In the genomic region with DNA sequence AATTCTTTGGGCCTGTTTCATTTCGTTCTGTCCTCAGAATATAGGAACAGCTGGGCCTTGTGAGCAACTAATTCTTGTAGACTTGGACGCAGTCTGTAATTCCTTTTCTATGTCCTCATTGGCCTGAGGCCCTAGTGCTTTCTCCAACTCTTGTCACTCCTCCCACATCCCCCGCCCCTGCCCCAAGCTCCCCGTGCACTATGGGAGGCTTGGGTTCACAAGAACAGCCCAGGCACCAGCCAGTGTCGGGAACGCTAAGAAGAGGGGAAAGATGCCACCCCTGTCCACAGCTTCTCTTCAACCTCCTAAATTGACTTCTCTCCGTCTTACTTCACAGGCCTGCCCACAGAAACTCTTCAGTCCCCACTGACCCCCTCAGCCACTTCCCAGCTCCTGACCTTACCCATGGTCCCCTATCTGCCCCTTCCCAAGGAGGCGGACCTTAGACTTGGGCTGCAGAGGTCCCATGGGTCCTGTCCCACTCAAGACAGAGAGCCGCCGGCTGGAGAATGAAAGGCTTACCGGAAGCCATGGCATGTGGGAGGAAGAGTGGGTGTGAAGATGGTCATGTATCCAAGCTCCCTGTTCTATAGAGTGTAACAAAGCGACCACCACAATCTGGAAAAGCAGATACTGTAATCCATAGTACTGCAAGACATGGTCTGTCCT, we compare ENCODE assay signal across 14 mouse cellular contexts. TPM values are rescaled to one million over a fixed set of nuclear protein-coding genes. Genes with fewer than 3 reads are reported as not detected.
DNase-seq lines count a peak whose midpoint lies in the region; ATAC-seq and TF ChIP-seq lines count a peak whose summit lies in the region.
"Had no signal": no experiment of that assay in that cellular context is flagged by ENCODE, and none has a peak within 500 bp of the region (broad histone marks: within the 10 kb centered on the region; RNA-seq: fewer than 3 reads in every experiment).

No protein-coding gene starts in this region.

- TF ChIP-seq POLR2A in kidney, adult 2 months (IDR thresholded peaks at IDR 0.05; ENCODE audit: low read depth, low read length): no peak

- H3K27ac ChIP-seq in kidney, adult 2 months (ENCODE audit: insufficient read depth, low read depth, low read length): 0 out of 2 replicates have a peak overlapping the region, but pooled peaks have one; percentile 17
- no peak overlapping the region for H3K27ac ChIP-seq in heart, embryonic 10.5 days
- H3K27ac ChIP-seq in stomach, postnatal 0 days (replicated peaks): peak overlapping the region; percentile 76
- H3K27ac ChIP-seq: limb, embryonic 13.5 days had no signal

- TF ChIP-seq CTCF in kidney, adult 2 months (conservative IDR thresholded peaks at IDR 0.05; ENCODE audit: insufficient read depth, insufficient read length, low read depth, low read length): no peak
- no peak for TF ChIP-seq CTCF in stomach, postnatal 0 days (IDR thresholded peaks at IDR 0.05; ENCODE audit: low read depth)

- TF ChIP-seq EP300 in stomach, postnatal 0 days (optimal IDR thresholded peaks at IDR 0.05): no peak

- H3K27me3 ChIP-seq in kidney, adult 2 months (replicated peaks; ENCODE audit: control insufficient read depth, insufficient read depth, low read length): no peaks in the 10 kb centered on the region
- H3K27me3 ChIP-seq in heart, embryonic 10.5 days (ENCODE audit: insufficient read depth, poor library complexity, severe bottlenecking): peaks cover 65% of the 10 kb centered on the region
- H3K27me3 ChIP-seq in stomach, postnatal 0 days (ENCODE audit: control insufficient read depth, insufficient read depth, low read length): no peaks in the 10 kb centered on the region

- DNase-seq in kidney, adult 2 months: no peak
- DNase-seq in kidney, adult 8-10 months: no peak
- DNase-seq in heart, embryonic 10.5 days (ENCODE audit: low spot score): peak; percentile 69
- DNase-seq in kidney, postnatal 14 days: peak; percentile 69
- DNase-seq in stomach, postnatal 0 days (ENCODE audit: low spot score): no peak
- no peak for DNase-seq in cerebellum, adult 8-10 months
- no peak for DNase-seq in cerebellum, postnatal 25 days
- DNase-seq in adrenal gland, adult 18-20 months (ENCODE audit: low spot score in 2 of 2): no peak
- DNase-seq: embryo, embryonic 11 days had no signal

- H3K4me1 ChIP-seq in kidney, adult 2 months (ENCODE audit: control insufficient read depth, insufficient read depth, low read length): peaks cover 2% of the 10 kb centered on the region; the same call in 1 of the 2 replicates
- peaks cover 47% of the 10 kb centered on the region for H3K4me1 ChIP-seq in heart, embryonic 10.5 days
- peaks cover 6% of the 10 kb centered on the region; the same call in 1 of the 2 replicates for H3K4me1 ChIP-seq in stomach, postnatal 0 days (replicated peaks; ENCODE audit: control insufficient read depth, insufficient read depth)

- no peak overlapping the region for H3K4me2 ChIP-seq in stomach, postnatal 0 days (replicated peaks; ENCODE audit: low read depth)
- H3K4me2 ChIP-seq: limb, embryonic 13.5 days; midbrain, embryonic 11.5 days had no signal

- no peaks in the 10 kb centered on the region for H3K36me3 ChIP-seq in kidney, adult 2 months (ENCODE audit: control insufficient read depth, insufficient read depth, low read length)
- H3K36me3 ChIP-seq in heart, embryonic 10.5 days: no peaks in the 10 kb centered on the region
- no peaks in the 10 kb centered on the region for H3K36me3 ChIP-seq in stomach, postnatal 0 days (ENCODE audit: control insufficient read depth, insufficient read depth, low read length)
- H3K36me3 ChIP-seq: limb, embryonic 13.5 days had no signal

- no peaks in the 10 kb centered on the region for H3K9me3 ChIP-seq in heart, embryonic 10.5 days
- H3K9me3 ChIP-seq in stomach, postnatal 0 days (ENCODE audit: control insufficient read depth, low read length): no peaks in the 10 kb centered on the region

- no peak overlapping the region for H3K4me3 ChIP-seq in kidney, adult 2 months (ENCODE audit: insufficient read depth, low read depth, low read length)
- no peak overlapping the region for H3K4me3 ChIP-seq in heart, embryonic 10.5 days
- no peak overlapping the region for H3K4me3 ChIP-seq in stomach, postnatal 0 days (ENCODE audit: low read depth, low read length)
- H3K4me3 ChIP-seq: limb, embryonic 13.5 days had no signal

- 0 out of 2 replicates have a peak overlapping the region, but pooled peaks have one; percentile 18 for H3K9ac ChIP-seq in stomach, postnatal 0 days (ENCODE audit: low read length)
- H3K9ac ChIP-seq: limb, embryonic 13.5 days had no signal

- ATAC-seq in stomach, postnatal 0 days (ENCODE audit: low FRiP score, low TSS enrichment): peak; percentile 64; the same call in 1 of the 2 replicates

- WGBS in kidney, adult 2 months: 79% methylated on average over 12 of the region's 12 CpGs
- WGBS in heart, embryonic 10.5 days: 69% methylated on average over 12 of the region's 12 CpGs
- WGBS in stomach, postnatal 0 days: 54% methylated on average over 12 of the region's 12 CpGs

RNA-seq across cellular contexts. Expression of gene Acvrl1, which starts 1.3 kb away (rescaled TPM):
- 33.4 and 34.1 TPM in 2 replicates for polyA plus RNA-seq in kidney, adult 2 months (2012; rRNA removed)
- polyA plus RNA-seq in heart, embryonic 10.5 days (2016; fragmentation: Nextera tagmentation; extraction: Ambion mirVana): 2.7 and 5.2 TPM in 2 replicates
- 13.5 and 15.2 TPM in 2 replicates for polyA plus RNA-seq in stomach, postnatal 0 days (2015; fragmentation: Nextera tagmentation; extraction: Ambion mirVana)
- total RNA-seq in adrenal gland, adult 18-20 months (2021): 10 to 100 TPM; 19.1 to 26.1 TPM

RNA-seq across cellular contexts. Expression of gene Ankrd33, which starts 11.5 kb away (rescaled TPM):
- polyA plus RNA-seq in kidney, adult 2 months (2012; rRNA removed): not detected in 2 replicates
- not detected in 2 replicates for polyA plus RNA-seq in heart, embryonic 10.5 days (2016; fragmentation: Nextera tagmentation; extraction: Ambion mirVana)
- not detected in 2 replicates for polyA plus RNA-seq in stomach, postnatal 0 days (2015; fragmentation: Nextera tagmentation; extraction: Ambion mirVana)
- under 1 TPM; 0.42 to 0.70 TPM for total RNA-seq in adrenal gland, adult 18-20 months (2021)
- polyA plus RNA-seq: C2C12; limb, embryonic 13.5 days; midbrain, embryonic 11.5 days; neural tube, embryonic 14.5 days; spleen, adult 2 months had no signal

RNA-seq across cellular contexts. Expression of gene Acvr1b, which starts 46.9 kb away (rescaled TPM):
- 37.0 and 37.2 TPM in 2 replicates for polyA plus RNA-seq in kidney, adult 2 months (2012; rRNA removed)
- polyA plus RNA-seq in heart, embryonic 10.5 days (2016; fragmentation: Nextera tagmentation; extraction: Ambion mirVana): 5.4 and 5.6 TPM in 2 replicates
- 6.9 and 8.1 TPM in 2 replicates for polyA plus RNA-seq in stomach, postnatal 0 days (2015; fragmentation: Nextera tagmentation; extraction: Ambion mirVana)
- total RNA-seq in adrenal gland, adult 18-20 months (2021): 1 to 10 TPM; 5.8 to 5.9 TPM

RNA-seq across cellular contexts. Expression of gene Fignl2, which starts 48.6 kb away (rescaled TPM):
- polyA plus RNA-seq in kidney, adult 2 months (2012; rRNA removed): 8.6 and 9.6 TPM in 2 replicates
- polyA plus RNA-seq in heart, embryonic 10.5 days (2016; fragmentation: Nextera tagmentation; extraction: Ambion mirVana): 0.28 and 0.60 TPM in 2 replicates
- 0.19 and 0.22 TPM in 2 replicates for polyA plus RNA-seq in stomach, postnatal 0 days (2015; fragmentation: Nextera tagmentation; extraction: Ambion mirVana)
- 1 to 10 TPM; 4.7 to 7.1 TPM for total RNA-seq in adrenal gland, adult 18-20 months (2021)

Comparison
In these comparisons a context has a peak if more than half of its experiments do, and no peak if none do; other contexts are left out.
1. DNase-seq: peak in heart, embryonic 10.5 days (single experiment) and kidney, postnatal 14 days (single experiment); none in kidney, adult 2 months (single experiment), kidney, adult 8-10 months (0 of 2), stomach, postnatal 0 days (single experiment), cerebellum, adult 8-10 months (single experiment), cerebellum, postnatal 25 days (0 of 2) and adrenal gland, adult 18-20 months (0 of 2).